Mouse (Mus musculus): ENCODE results near the gene Itgb3.

- TF ChIP-seq CTCF (IDR thresholded peaks at IDR 0.05; ENCODE audit: low read depth, low read length) = no peak
- TF ChIP-seq GATA1 (IDR thresholded peaks at IDR 0.05; ENCODE audit: borderline replicate concordance, low read length) = no peak
- TF ChIP-seq TAL1 (conservative IDR thresholded peaks at IDR 0.05; ENCODE audit: low read depth, low read length) = no peak
- TF ChIP-seq POLR2AphosphoS5 (IDR thresholded peaks at IDR 0.05; ENCODE audit: insufficient replicate concordance, low read depth, low read length) = no peak
- no peak for TF ChIP-seq GATA2 (IDR thresholded peaks at IDR 0.05; ENCODE audit: borderline replicate concordance, low read depth, low read length)
Observed at GRCm38 (mm10) chr11:104582630-104583364, 25.0 kb upstream of the Itgb3 start.
